Mouse (Mus musculus): ENCODE data around the gene Jak2. TPM values are rescaled to one million over a fixed set of nuclear protein-coding genes. Genes with fewer than 3 reads are reported as not detected.

Jak2 gene
- polyA plus RNA-seq, 1 experiment from 2014 or later: 28.3 TPM

DNA sequence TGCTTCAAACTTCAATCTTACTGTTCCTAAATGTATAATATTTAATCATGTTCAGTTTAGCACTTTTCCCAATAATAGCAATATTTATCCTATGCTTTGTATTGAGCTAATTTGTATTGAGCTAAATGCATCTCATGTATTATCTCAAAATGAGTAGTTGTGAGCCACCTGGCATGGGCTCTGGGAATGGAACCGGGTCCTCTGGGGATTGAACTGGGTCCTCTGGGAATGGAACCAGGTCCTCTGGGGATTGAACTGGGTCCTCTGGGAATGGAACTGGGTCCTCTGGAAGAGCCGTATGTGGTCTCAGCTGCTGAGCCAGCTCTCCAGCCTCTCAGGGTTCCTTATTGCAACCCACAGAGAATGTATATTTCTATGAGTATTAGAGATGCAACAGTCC is 50.5 kb downstream of the Jak2 start:
- Histone ChIP-seq H3K9ac (replicated peaks; ENCODE audit: low read length) (no peak overlapping the region), H3K27ac (replicated peaks; ENCODE audit: low read depth, low read length) (no peak overlapping the region), H3K9me3 (ENCODE audit: control insufficient read depth, low read length) (no peaks in the 10 kb centered on the region), H3K4me2 (ENCODE audit: low read length) (no peak overlapping the region), H3K36me3 (ENCODE audit: control insufficient read depth, insufficient read depth, low read length) (peaks cover 64% of the 10 kb centered on the region), H3K4me3 (replicated peaks; ENCODE audit: low read depth, low read length) (no peak overlapping the region), H3K4me1 (ENCODE audit: control insufficient read depth, insufficient read depth, low read length) (no peaks in the 10 kb centered on the region), H3K27me3 (ENCODE audit: control insufficient read depth, insufficient read depth, low read length) (no peaks in the 10 kb centered on the region)
- no peak for DNase-seq
- no peak for ATAC-seq (ENCODE audit: low FRiP score, low TSS enrichment)
- WGBS: 96% methylated on average over 2 of the region's 2 CpGs

DNA sequence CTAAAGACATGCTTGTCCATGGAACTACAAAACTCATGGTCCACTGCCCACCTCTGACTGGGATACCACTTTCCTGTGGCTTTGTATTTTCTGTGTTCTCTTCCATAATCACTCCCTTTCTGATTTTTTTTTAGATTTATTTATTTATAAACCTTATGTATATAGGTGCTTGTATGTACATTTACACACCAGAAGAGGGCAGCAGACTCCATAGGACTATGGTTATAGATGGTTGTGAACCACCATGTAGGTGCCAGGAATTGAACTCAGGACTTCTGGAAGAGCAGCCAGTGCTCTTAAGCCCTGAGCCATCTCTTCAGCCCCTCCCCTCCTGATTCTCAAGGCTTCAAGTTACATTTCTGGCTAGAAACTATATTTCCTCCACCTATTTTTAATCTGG is 57.2 kb downstream of the Jak2 start:
- H3K27ac ChIP-seq (replicated peaks; ENCODE audit: low read depth, low read length): no peak overlapping the region
- no peak for DNase-seq
- H3K4me2 ChIP-seq (ENCODE audit: low read length): no peak overlapping the region
- ATAC-seq (ENCODE audit: low FRiP score, low TSS enrichment): no peak
- no peak overlapping the region for H3K4me3 ChIP-seq (replicated peaks; ENCODE audit: low read depth, low read length)
- H3K9me3 ChIP-seq (ENCODE audit: control insufficient read depth, low read length): no peaks in the 10 kb centered on the region
- H3K27me3 ChIP-seq (ENCODE audit: control insufficient read depth, insufficient read depth, low read length): no peaks in the 10 kb centered on the region
- H3K4me1 ChIP-seq (ENCODE audit: control insufficient read depth, insufficient read depth, low read length): no peaks in the 10 kb centered on the region
- H3K36me3 ChIP-seq (ENCODE audit: control insufficient read depth, insufficient read depth, low read length): peaks cover 42% of the 10 kb centered on the region
- no peak overlapping the region for H3K9ac ChIP-seq (replicated peaks; ENCODE audit: low read length)

- H3K4me3 ChIP-seq (replicated peaks; ENCODE audit: low read depth, low read length): no peak overlapping the region
- H3K9me3 ChIP-seq (ENCODE audit: control insufficient read depth, low read length): peaks cover 10% of the 10 kb centered on the region; the same call in 1 of the 2 replicates
- H3K27ac ChIP-seq (replicated peaks; ENCODE audit: low read depth, low read length): no peak overlapping the region
- 92% methylated on average over 8 of the region's 8 CpGs for WGBS
- DNase-seq (no peak), ATAC-seq (ENCODE audit: low FRiP score, low TSS enrichment) (no peak)
- no peaks in the 10 kb centered on the region for H3K4me1 ChIP-seq (ENCODE audit: control insufficient read depth, insufficient read depth, low read length)
- no peaks in the 10 kb centered on the region for H3K27me3 ChIP-seq (ENCODE audit: control insufficient read depth, insufficient read depth, low read length)
- H3K9ac ChIP-seq (replicated peaks; ENCODE audit: low read length): no peak overlapping the region
- peaks cover 39% of the 10 kb centered on the region for H3K36me3 ChIP-seq (ENCODE audit: control insufficient read depth, insufficient read depth, low read length)
- H3K4me2 ChIP-seq (ENCODE audit: low read length): no peak overlapping the region
Measured at GRCm38 (mm10) chr19:29311791-29312190, 60.2 kb downstream of the Jak2 start.

- WGBS: 51% methylated on average over 7 of the region's 7 CpGs
- DNase-seq: no peak
- H3K27ac ChIP-seq (replicated peaks; ENCODE audit: low read depth, low read length): no peak overlapping the region
- ATAC-seq (ENCODE audit: low FRiP score, low TSS enrichment): no peak
- peaks cover 17% of the 10 kb centered on the region for H3K9me3 ChIP-seq (ENCODE audit: control insufficient read depth, low read length)
- H3K4me1 ChIP-seq (ENCODE audit: control insufficient read depth, insufficient read depth, low read length): no peaks in the 10 kb centered on the region
- no peak overlapping the region for H3K4me3 ChIP-seq (replicated peaks; ENCODE audit: low read depth, low read length)
- H3K9ac ChIP-seq (replicated peaks; ENCODE audit: low read length): no peak overlapping the region
- H3K4me2 ChIP-seq (ENCODE audit: low read length): no peak overlapping the region
- H3K36me3 ChIP-seq (ENCODE audit: control insufficient read depth, insufficient read depth, low read length): peaks cover 35% of the 10 kb centered on the region
- no peaks in the 10 kb centered on the region for H3K27me3 ChIP-seq (ENCODE audit: control insufficient read depth, insufficient read depth, low read length)
Measured at GRCm38 (mm10) chr19:29312661-29313060, 61.0 kb downstream of the Jak2 start.

GRCm38 (mm10) chr19:29323416-29324049 is 71.9 kb downstream of the Jak2 start:
- WGBS: 82% methylated on average over 8 of the region's 8 CpGs
- no peak overlapping the region for H3K9ac ChIP-seq (replicated peaks; ENCODE audit: low read length)

GRCm38 (mm10) chr19:29325053-29325851 is 73.6 kb downstream of the Jak2 start, which contains the start of gene Insl6:
Insl6 (minus strand) TSS chr19:29325356.
- Histone ChIP-seq H3K9me3 (ENCODE audit: control insufficient read depth, low read length) (no peaks in the 10 kb centered on the region), H3K27me3 (ENCODE audit: control insufficient read depth, insufficient read depth, low read length) (peaks cover 4% of the 10 kb centered on the region; the same call in 1 of the 2 replicates), H3K9ac (replicated peaks; ENCODE audit: low read length) (0 out of 2 replicates have a peak within 1 kb of the TSS, but pooled peaks have one; percentile 16), H3K4me2 (ENCODE audit: low read length) (peak within 1 kb of the TSS; percentile 56), H3K4me1 (ENCODE audit: control insufficient read depth, insufficient read depth, low read length) (peaks cover 6% of the 10 kb centered on the region; the same call in 1 of the 2 replicates), H3K27ac (replicated peaks; ENCODE audit: low read depth, low read length) (no peak within 1 kb of the TSS), H3K4me3 (replicated peaks; ENCODE audit: low read depth, low read length) (peak within 1 kb of the TSS; percentile 26), H3K36me3 (ENCODE audit: control insufficient read depth, insufficient read depth, low read length) (no peaks in the 10 kb centered on the region)
- DNase-seq: peak; percentile 65
- ATAC-seq (ENCODE audit: low FRiP score, low TSS enrichment): peak; percentile 78
- WGBS: 6% methylated on average over 29 of the region's 31 CpGs

More at GRCm38 (mm10) chr19:29323416-29324049, 71.9 kb downstream of the Jak2 start:
- H3K36me3 ChIP-seq (ENCODE audit: control insufficient read depth, insufficient read depth, low read length): no peaks in the 10 kb centered on the region
- H3K27ac ChIP-seq (replicated peaks; ENCODE audit: low read depth, low read length): no peak overlapping the region
- no peak overlapping the region for H3K4me2 ChIP-seq (ENCODE audit: low read length)
- peaks cover 6% of the 10 kb centered on the region; the same call in 1 of the 2 replicates for H3K4me1 ChIP-seq (ENCODE audit: control insufficient read depth, insufficient read depth, low read length)
- ATAC-seq (ENCODE audit: low FRiP score, low TSS enrichment) (no peak), DNase-seq (no peak)
- H3K4me3 ChIP-seq (replicated peaks; ENCODE audit: low read depth, low read length): no peak overlapping the region
- H3K27me3 ChIP-seq (ENCODE audit: control insufficient read depth, insufficient read depth, low read length): peaks cover 4% of the 10 kb centered on the region; the same call in 1 of the 2 replicates
- no peaks in the 10 kb centered on the region for H3K9me3 ChIP-seq (ENCODE audit: control insufficient read depth, low read length)

- Histone ChIP-seq H3K9ac (replicated peaks; ENCODE audit: low read length) (no peak overlapping the region), H3K36me3 (ENCODE audit: control insufficient read depth, insufficient read depth, low read length) (no peaks in the 10 kb centered on the region), H3K4me3 (replicated peaks; ENCODE audit: low read depth, low read length) (no peak overlapping the region), H3K27me3 (ENCODE audit: control insufficient read depth, insufficient read depth, low read length) (peaks cover 4% of the 10 kb centered on the region; the same call in 1 of the 2 replicates), H3K4me2 (ENCODE audit: low read length) (no peak overlapping the region), H3K4me1 (ENCODE audit: control insufficient read depth, insufficient read depth, low read length) (peaks cover 6% of the 10 kb centered on the region; the same call in 1 of the 2 replicates), H3K9me3 (ENCODE audit: control insufficient read depth, low read length) (no peaks in the 10 kb centered on the region), H3K27ac (replicated peaks; ENCODE audit: low read depth, low read length) (no peak overlapping the region)
- DNase-seq (no peak), ATAC-seq (ENCODE audit: low FRiP score, low TSS enrichment) (no peak)
- 76% methylated on average over 9 of the region's 9 CpGs for WGBS
Measured at GRCm38 (mm10) chr19:29325852-29326180, 74.2 kb downstream of the Jak2 start.

DNA sequence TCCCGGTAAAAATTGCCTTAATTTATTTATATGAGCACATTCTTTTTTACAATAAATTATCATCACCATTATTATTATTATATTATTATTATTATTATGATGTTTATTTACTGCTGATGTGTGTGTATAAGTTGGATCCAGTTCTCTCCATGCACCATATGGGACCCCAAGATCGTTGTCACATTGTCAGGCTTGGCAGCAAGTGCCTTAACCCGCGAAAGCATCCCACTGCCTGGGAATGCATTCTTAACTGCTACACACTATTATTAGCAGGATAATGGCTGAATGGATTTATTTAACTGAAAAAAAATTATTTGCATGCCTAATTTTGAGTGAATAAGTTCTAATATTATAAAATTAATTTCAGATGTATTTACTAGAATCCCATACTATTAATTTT is 74.8 kb downstream of the Jak2 start:
- peaks cover 6% of the 10 kb centered on the region; the same call in 1 of the 2 replicates for H3K4me1 ChIP-seq (ENCODE audit: control insufficient read depth, insufficient read depth, low read length)
- no peak overlapping the region for H3K9ac ChIP-seq (replicated peaks; ENCODE audit: low read length)
- DNase-seq: no peak
- H3K4me3 ChIP-seq (replicated peaks; ENCODE audit: low read depth, low read length): no peak overlapping the region
- no peak overlapping the region for H3K4me2 ChIP-seq (ENCODE audit: low read length)
- 85% methylated on average over 4 of the region's 4 CpGs for WGBS
- H3K9me3 ChIP-seq (ENCODE audit: control insufficient read depth, low read length): no peaks in the 10 kb centered on the region
- peaks cover 4% of the 10 kb centered on the region; the same call in 1 of the 2 replicates for H3K27me3 ChIP-seq (ENCODE audit: control insufficient read depth, insufficient read depth, low read length)
- ATAC-seq (ENCODE audit: low FRiP score, low TSS enrichment): no peak
- H3K27ac ChIP-seq (replicated peaks; ENCODE audit: low read depth, low read length): no peak overlapping the region
- H3K36me3 ChIP-seq (ENCODE audit: control insufficient read depth, insufficient read depth, low read length): no peaks in the 10 kb centered on the region
